Mouse (Mus musculus) CD4-positive naive resting alpha-beta T cell, adult 76 days (primary cell): Measurements from ENCODE around the gene Bloc1s6. TPM values are rescaled to one million over a fixed set of nuclear protein-coding genes. Genes with fewer than 3 reads are reported as not detected.

Experiments
- total RNA-seq: library from RNA; stranded (reverse); gene quantifications from one replicate; pipeline ENCODE4 v1.2.4, GENCODE M21; 2023

Gene Bloc1s6
- total RNA-seq = 23.6 TPM

DNA sequence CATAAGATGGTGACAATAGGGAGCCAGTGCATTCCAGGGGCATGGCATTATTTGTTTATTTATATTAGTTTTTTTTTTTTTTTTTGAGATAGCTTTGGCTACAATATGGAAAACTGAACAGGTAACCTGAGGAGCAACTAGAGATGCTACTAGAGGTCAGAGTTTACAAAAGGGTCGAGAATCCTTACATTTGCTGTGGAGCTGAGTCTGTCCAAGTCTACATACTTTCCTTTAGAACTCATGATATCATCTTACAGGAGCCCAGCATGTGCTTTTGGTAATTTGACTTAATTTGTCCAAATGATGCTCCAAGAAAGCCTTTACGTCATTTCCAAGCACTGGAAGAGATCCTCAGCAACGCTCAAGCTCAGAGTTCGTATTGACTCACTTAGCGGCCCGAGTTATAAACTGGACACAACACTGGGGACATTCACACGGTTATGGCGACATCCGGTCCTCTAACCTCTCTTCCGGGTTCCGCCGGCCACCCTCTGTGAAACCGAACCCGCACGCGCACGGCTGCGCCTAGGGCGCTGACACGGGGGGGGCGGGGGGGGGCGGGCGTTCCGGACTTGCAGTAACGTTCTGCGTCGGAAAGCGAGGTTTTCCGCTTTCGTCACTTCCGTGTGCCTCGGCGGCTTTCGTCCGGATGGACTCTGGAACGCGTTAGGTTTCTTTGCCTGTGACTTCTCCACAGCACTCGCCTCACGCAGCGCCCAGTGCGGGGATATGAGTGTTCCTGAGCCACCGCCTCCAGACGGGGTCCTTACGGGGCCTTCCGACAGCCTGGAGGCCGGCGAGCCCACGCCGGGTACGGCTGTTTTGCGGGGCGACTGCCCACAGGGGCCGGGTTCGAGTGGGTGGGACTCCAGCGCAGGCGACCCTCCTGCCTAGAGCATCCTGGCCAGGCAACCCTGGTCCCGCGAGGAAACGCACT is at the start of gene Bloc1s6:
Gene Bloc1s6 (plus strand): TSS at position 610 of the 937 bp plus-strand sequence.

GRCm38 (mm10) chr2:122702181-122703036 is 35.9 kb upstream of the Bloc1s6 start, which contains the start of gene Slc30a4:
TSS of gene Slc30a4 (minus strand) at chr2:122702663.

GRCm38 (mm10) chr2:122765071-122765793 is 26.9 kb downstream of the Bloc1s6 start, which contains the start of gene Sqor:
TSS of gene Sqor (plus strand) at chr2:122765237.

Other genes with a start within 250 kb of the Bloc1s6 start
- 0.94 TPM for gene Gatm, start 127.2 kb upstream of the Bloc1s6 start, total RNA-seq
- not detected for gene AA467197, start 101.5 kb upstream of the Bloc1s6 start, total RNA-seq
- gene Slc30a4, start 35.8 kb upstream of the Bloc1s6 start, total RNA-seq = 4.3 TPM
- 5.0 TPM for gene Sqor, start 26.7 kb downstream of the Bloc1s6 start, total RNA-seq